Mouse (Mus musculus): Measurements from ENCODE around the gene Myh14. TPM values are rescaled to one million over a fixed set of nuclear protein-coding genes. Genes with fewer than 3 reads are reported as not detected.

Gene Myh14
- total and polyA plus RNA-seq, 3 experiments = under 0.01 to 0.08 TPM; not detected in 1

DNA sequence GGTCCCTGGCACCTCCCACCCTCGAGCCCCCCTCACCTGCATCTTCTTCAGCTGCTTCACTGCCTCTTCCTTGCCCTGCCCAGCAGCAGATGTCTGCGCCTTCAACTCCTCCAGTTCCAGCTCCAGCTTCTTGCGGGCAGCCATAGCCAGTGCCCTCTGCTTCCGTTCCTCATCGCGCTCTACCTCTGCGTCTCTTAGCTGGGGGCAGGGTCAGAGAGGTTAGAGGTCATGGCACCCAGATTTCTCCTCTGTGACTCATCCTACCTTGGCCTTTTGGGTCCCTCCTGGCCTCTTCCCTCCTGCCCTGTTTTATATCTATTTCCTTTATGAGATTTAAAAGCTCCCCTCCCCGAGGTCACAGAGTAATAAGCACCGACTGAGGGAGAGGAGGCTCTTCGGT is 55.3 kb downstream of the Myh14 start:
- DNase-seq (ENCODE audit: low read depth, low spot score) = no peak
- no peaks in the 10 kb centered on the region for H3K27me3 ChIP-seq (ENCODE audit: control insufficient read depth in 1 of 2, insufficient read depth in 2 of 2, low read length in 2 of 2)
- H3K4me3 ChIP-seq (ENCODE audit: control insufficient read depth in 1 of 2, insufficient read depth in 1 of 2, low read depth in 2 of 2, low read length in 2 of 2) = no peak overlapping the region
- H3K36me3 ChIP-seq (ENCODE audit: control insufficient read depth in 1 of 2, insufficient read depth in 2 of 2, low read length in 2 of 2) = no peaks in the 10 kb centered on the region
- no peaks in the 10 kb centered on the region for H3K9me3 ChIP-seq (replicated peaks; ENCODE audit: insufficient read depth, low read length)
- no peak overlapping the region for H3K27ac ChIP-seq (ENCODE audit: control insufficient read depth, low read depth, low read length)
- TF ChIP-seq RCOR1 (IDR thresholded peaks at IDR 0.05; ENCODE audit: low read depth, low read length) = no peak
- TF ChIP-seq ZKSCAN1 (IDR thresholded peaks at IDR 0.05; ENCODE audit: low read depth, low read length) = no peak
- TF ChIP-seq NELFE (IDR thresholded peaks at IDR 0.05; ENCODE audit: low read depth, low read length) = no peak
- TF ChIP-seq JUND (IDR thresholded peaks at IDR 0.05; ENCODE audit: low read depth, low read length) = no peak
- TF ChIP-seq USF1 (IDR thresholded peaks at IDR 0.05; ENCODE audit: low read depth, low read length) = no peak
- TF ChIP-seq TCF12 (IDR thresholded peaks at IDR 0.05; ENCODE audit: low read depth, low read length) = no peak
- no peak for TF ChIP-seq HCFC1 (IDR thresholded peaks at IDR 0.05; ENCODE audit: low read depth, low read length)
- TF ChIP-seq EP300 (IDR thresholded peaks at IDR 0.05; ENCODE audit: low read depth in 1 of 2, low read length in 2 of 2) = no peak
- no peak for TF ChIP-seq MAFK (IDR thresholded peaks at IDR 0.05; ENCODE audit: borderline replicate concordance, low read depth, low read length)
- TF ChIP-seq RAD21 (IDR thresholded peaks at IDR 0.05; ENCODE audit: low read depth, low read length) = no peak
- TF ChIP-seq POLR2AphosphoS5 (IDR thresholded peaks at IDR 0.05; ENCODE audit: borderline replicate concordance, low read depth, low read length) = no peak
- no peak for TF ChIP-seq KAT2A (conservative IDR thresholded peaks at IDR 0.05; ENCODE audit: low read depth, low read length)
- TF ChIP-seq POLR2AphosphoS2 (IDR thresholded peaks at IDR 0.05; ENCODE audit: low read length) = no peak
- no peak for TF ChIP-seq NRF1 (IDR thresholded peaks at IDR 0.05; ENCODE audit: insufficient read depth, low read depth, low read length, poor library complexity, severe bottlenecking)
- TF ChIP-seq GATA1 (IDR thresholded peaks at IDR 0.05; ENCODE audit: low read depth, low read length) = no peak
- TF ChIP-seq MYB (IDR thresholded peaks at IDR 0.05; ENCODE audit: low read depth, low read length) = no peak
- no peak for TF ChIP-seq ELF1 (IDR thresholded peaks at IDR 0.05; ENCODE audit: low read depth, low read length)
- TF ChIP-seq CHD2 (IDR thresholded peaks at IDR 0.05; ENCODE audit: low read length) = no peak
- no peaks in the 10 kb centered on the region for H3K4me1 ChIP-seq (ENCODE audit: control insufficient read depth in 1 of 2, insufficient read depth in 2 of 2, low read length in 2 of 2)
- no peak overlapping the region for H3K9ac ChIP-seq (ENCODE audit: control insufficient read depth, low read depth, low read length, poor library complexity, severe bottlenecking)
- H3K79me2 ChIP-seq (ENCODE audit: control insufficient read depth, insufficient read depth, low read length, poor library complexity) = no peaks in the 10 kb centered on the region

DNA sequence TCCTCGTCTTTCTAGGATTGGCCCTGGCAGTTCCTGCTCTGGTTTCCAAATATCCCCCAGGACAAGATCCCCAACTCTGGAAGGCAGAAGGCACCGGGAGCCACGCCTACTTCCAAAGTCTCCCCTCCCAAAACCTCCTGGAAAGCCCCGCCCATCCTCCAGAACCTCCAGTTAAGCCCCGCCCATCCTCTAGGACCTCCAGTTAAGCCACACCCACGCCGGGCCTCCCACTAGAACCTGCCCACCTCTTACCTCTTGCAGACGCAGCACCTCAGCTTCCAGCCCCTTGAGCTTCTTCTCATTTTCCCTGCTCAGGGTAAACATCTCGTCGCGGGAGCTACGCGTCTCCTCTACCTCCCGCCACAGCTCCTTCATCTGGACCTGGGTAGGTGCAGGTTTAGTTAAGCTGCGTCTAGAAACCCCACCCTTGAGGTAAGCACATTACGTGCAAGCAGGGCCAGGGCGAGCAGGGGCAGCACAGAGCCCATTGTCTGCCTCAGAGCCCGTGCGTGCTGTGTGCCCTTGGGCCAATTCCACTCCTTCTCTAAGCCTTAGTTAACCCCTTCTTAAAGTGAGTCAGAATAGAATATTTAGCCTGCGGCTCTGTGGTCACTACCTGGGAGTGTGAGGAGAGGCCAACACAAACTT is 56.5 kb downstream of the Myh14 start:
- H3K27me3 ChIP-seq (ENCODE audit: control insufficient read depth in 1 of 2, insufficient read depth in 2 of 2, low read length in 2 of 2) = no peaks in the 10 kb centered on the region
- H3K4me3 ChIP-seq (ENCODE audit: control insufficient read depth in 1 of 2, insufficient read depth in 1 of 2, low read depth in 2 of 2, low read length in 2 of 2) = no peak overlapping the region
- no peaks in the 10 kb centered on the region for H3K79me2 ChIP-seq (ENCODE audit: control insufficient read depth, insufficient read depth, low read length, poor library complexity)
- DNase-seq (ENCODE audit: low read depth, low spot score) = no peak
- TF ChIP-seq TBP (IDR thresholded peaks at IDR 0.05; ENCODE audit: low read depth, low read length) (no peak), MEF2A (IDR thresholded peaks at IDR 0.05; ENCODE audit: extremely low read depth, insufficient replicate concordance, low read depth, low read length, poor library complexity, severe bottlenecking) (no peak), ETS1 (IDR thresholded peaks at IDR 0.05; ENCODE audit: low read depth, low read length) (no peak), CHD2 (IDR thresholded peaks at IDR 0.05; ENCODE audit: low read length) (no peak), ZC3H11A (IDR thresholded peaks at IDR 0.05; ENCODE audit: low read depth, low read length) (no peak), ZNF384 (IDR thresholded peaks at IDR 0.05; ENCODE audit: low read depth, low read length) (no peak), NRF1 (IDR thresholded peaks at IDR 0.05; ENCODE audit: insufficient read depth, low read depth, low read length, poor library complexity, severe bottlenecking) (no peak), MAX (IDR thresholded peaks at IDR 0.05; ENCODE audit: low read length) (no peak), ZKSCAN1 (IDR thresholded peaks at IDR 0.05; ENCODE audit: low read depth, low read length) (no peak), MAFK (IDR thresholded peaks at IDR 0.05; ENCODE audit: borderline replicate concordance, low read depth, low read length) (no peak), POLR2AphosphoS5 (IDR thresholded peaks at IDR 0.05; ENCODE audit: borderline replicate concordance, low read depth, low read length) (no peak), MXI1 (IDR thresholded peaks at IDR 0.05; ENCODE audit: low read depth, low read length) (no peak), GATA1 (IDR thresholded peaks at IDR 0.05; ENCODE audit: low read depth, low read length) (no peak), USF1 (IDR thresholded peaks at IDR 0.05; ENCODE audit: low read depth, low read length) (no peak), JUND (IDR thresholded peaks at IDR 0.05; ENCODE audit: low read depth, low read length) (no peak), NELFE (IDR thresholded peaks at IDR 0.05; ENCODE audit: low read depth, low read length) (no peak), POLR2A (IDR thresholded peaks at IDR 0.05; ENCODE audit: control insufficient read depth in 1 of 2, insufficient read depth in 1 of 2, low read depth in 1 of 2, low read length in 2 of 2, poor library complexity in 1 of 2) (no peak), MYC (IDR thresholded peaks at IDR 0.05; ENCODE audit: low read depth, low read length) (no peak), CTCF (IDR thresholded peaks at IDR 0.05 in 2 of 3, conservative IDR thresholded peaks at IDR 0.05 in 1 of 3; ENCODE audit: control insufficient read depth in 1 of 3, insufficient read depth in 1 of 3, low read depth in 2 of 3, low read length in 3 of 3, poor library complexity in 1 of 3, severe bottlenecking in 1 of 3) (no peak), RCOR1 (IDR thresholded peaks at IDR 0.05; ENCODE audit: low read depth, low read length) (no peak)
- no peak overlapping the region for H3K27ac ChIP-seq (ENCODE audit: control insufficient read depth, low read depth, low read length)
- no peak overlapping the region for H3K9ac ChIP-seq (ENCODE audit: control insufficient read depth, low read depth, low read length, poor library complexity, severe bottlenecking)
- H3K9me3 ChIP-seq (replicated peaks; ENCODE audit: insufficient read depth, low read length) = no peaks in the 10 kb centered on the region
- no peaks in the 10 kb centered on the region for H3K4me1 ChIP-seq (ENCODE audit: control insufficient read depth in 1 of 2, insufficient read depth in 2 of 2, low read length in 2 of 2)
- H3K36me3 ChIP-seq (ENCODE audit: control insufficient read depth in 1 of 2, insufficient read depth in 2 of 2, low read length in 2 of 2) = no peaks in the 10 kb centered on the region

Measured in MEL (cell line).